In genomic region chr3:21563454-21563853, GRCm38 (mm10) we compare ENCODE assay signal across 10 mouse cellular contexts.
DNase-seq lines count a peak whose midpoint lies in the region; ATAC-seq and TF ChIP-seq lines count a peak whose summit lies in the region.
"Had no signal": no experiment of that assay in that cellular context is flagged by ENCODE, and none has a peak within 500 bp of the region (broad histone marks: within the 10 kb centered on the region; RNA-seq: fewer than 3 reads in every experiment).

No protein-coding gene starts in this region.

- H3K36me3 ChIP-seq in heart, embryonic 15.5 days, result no peaks in the 10 kb centered on the region
- no peaks in the 10 kb centered on the region for H3K36me3 ChIP-seq in heart, embryonic 11.5 days (ENCODE audit: control insufficient read depth, insufficient read depth, low read length)
- no peaks in the 10 kb centered on the region for H3K36me3 ChIP-seq in midbrain, embryonic 11.5 days (ENCODE audit: control insufficient read depth, insufficient read depth, low read length)
- H3K36me3 ChIP-seq in thymus, adult 2 months (ENCODE audit: control insufficient read depth, insufficient read depth, low read length), result no peaks in the 10 kb centered on the region
- H3K36me3 ChIP-seq: hindbrain, embryonic 13.5 days had no signal

- H3K4me1 ChIP-seq in heart, embryonic 15.5 days (replicated peaks), result peaks cover 21% of the 10 kb centered on the region
- H3K4me1 ChIP-seq in heart, embryonic 11.5 days (ENCODE audit: control insufficient read depth, insufficient read depth, low read length), result peaks cover 12% of the 10 kb centered on the region
- no peaks in the 10 kb centered on the region; the same call in none of the 2 replicates for H3K4me1 ChIP-seq in midbrain, embryonic 11.5 days (ENCODE audit: control insufficient read depth, insufficient read depth, low read length)
- H3K4me1 ChIP-seq in thymus, adult 2 months (replicated peaks; ENCODE audit: control insufficient read depth, insufficient read depth, low read length), result 0 out of 2 replicates have a peak, but pooled peaks cover 3% of the 10 kb centered on the region

- H3K9ac ChIP-seq in heart, embryonic 15.5 days, result no peak overlapping the region
- H3K9ac ChIP-seq in heart, embryonic 11.5 days (ENCODE audit: low read depth, low read length), result no peak overlapping the region
- H3K9ac ChIP-seq in midbrain, embryonic 11.5 days (ENCODE audit: low read length), result no peak overlapping the region
- H3K9ac ChIP-seq: hindbrain, embryonic 13.5 days; liver, postnatal 0 days had no signal

- no peak overlapping the region for H3K4me3 ChIP-seq in heart, embryonic 15.5 days
- H3K4me3 ChIP-seq in heart, embryonic 11.5 days (ENCODE audit: low read depth, low read length), result no peak overlapping the region
- no peak overlapping the region for H3K4me3 ChIP-seq in midbrain, embryonic 11.5 days (ENCODE audit: low read depth, low read length)
- H3K4me3 ChIP-seq in thymus, adult 2 months (ENCODE audit: control insufficient read depth, insufficient read depth, low read length), result no peak overlapping the region
- H3K4me3 ChIP-seq: hindbrain, embryonic 13.5 days had no signal

- no peak for ATAC-seq in heart, embryonic 15.5 days (replicated peaks; ENCODE audit: insufficient number of reproducible peaks, insufficient read depth, low FRiP score, low read depth)
- no peak for ATAC-seq in heart, embryonic 11.5 days (replicated peaks; ENCODE audit: insufficient number of reproducible peaks, low FRiP score, low TSS enrichment)
- no peak for ATAC-seq in midbrain, embryonic 11.5 days (ENCODE audit: low FRiP score)
- ATAC-seq: liver, postnatal 0 days had no signal

- peak overlapping the region; percentile 82; the same call in 1 of the 2 replicates for H3K27ac ChIP-seq in heart, embryonic 15.5 days
- no peak overlapping the region for H3K27ac ChIP-seq in heart, embryonic 11.5 days (ENCODE audit: low read depth, low read length)
- no peak overlapping the region for H3K27ac ChIP-seq in midbrain, embryonic 11.5 days (ENCODE audit: low read depth, low read length)
- H3K27ac ChIP-seq in thymus, adult 2 months (ENCODE audit: control insufficient read depth, insufficient read depth, low read length), result no peak overlapping the region

- no peak for TF ChIP-seq POLR2A in thymus, adult 2 months (IDR thresholded peaks at IDR 0.05; ENCODE audit: control insufficient read depth, extremely low read depth, insufficient read depth, low read length, poor library complexity)

- peak; percentile 76 for DNase-seq in adipocyte (ENCODE audit: low spot score)
- DNase-seq in kidney, adult 18-20 months, result peak; percentile 61
- peak; percentile 64 for DNase-seq in lung, postnatal 36 days
- no peak for DNase-seq in frontal cortex, postnatal 14 days (ENCODE audit: low spot score in 2 of 2)
- no peak for DNase-seq in midbrain, embryonic 11.5 days (ENCODE audit: low spot score, missing footprints)
- no peak for DNase-seq in thymus, adult 2 months
- DNase-seq: liver, postnatal 0 days had no signal

- H3K27me3 ChIP-seq in heart, embryonic 15.5 days, result no peaks in the 10 kb centered on the region
- no peaks in the 10 kb centered on the region for H3K27me3 ChIP-seq in heart, embryonic 11.5 days (ENCODE audit: control insufficient read depth, insufficient read depth, low read length)
- H3K27me3 ChIP-seq in midbrain, embryonic 11.5 days (ENCODE audit: control insufficient read depth, insufficient read depth, low read length), result no peaks in the 10 kb centered on the region
- H3K27me3 ChIP-seq in thymus, adult 2 months (ENCODE audit: control insufficient read depth, insufficient read depth, low read length), result no peaks in the 10 kb centered on the region
- H3K27me3 ChIP-seq: hindbrain, embryonic 13.5 days had no signal

- H3K9me3 ChIP-seq in heart, embryonic 15.5 days (replicated peaks), result no peaks in the 10 kb centered on the region
- no peaks in the 10 kb centered on the region for H3K9me3 ChIP-seq in heart, embryonic 11.5 days (replicated peaks; ENCODE audit: control insufficient read depth, low read length)
- no peaks in the 10 kb centered on the region for H3K9me3 ChIP-seq in midbrain, embryonic 11.5 days (ENCODE audit: control insufficient read depth, low read length)
- H3K9me3 ChIP-seq: hindbrain, embryonic 13.5 days had no signal

- TF ChIP-seq CTCF in thymus, adult 2 months (IDR thresholded peaks at IDR 0.05; ENCODE audit: borderline replicate concordance, control insufficient read depth, extremely low read depth, insufficient read depth, low read length, poor library complexity), result no peak

- 54% methylated on average over 3 of the region's 3 CpGs for WGBS in heart, embryonic 15.5 days
- 72% methylated on average over 3 of the region's 3 CpGs for WGBS in heart, embryonic 11.5 days (ENCODE audit: insufficient replicate concordance)
- 79% methylated on average over 3 of the region's 3 CpGs for WGBS in midbrain, embryonic 11.5 days
- WGBS in thymus, adult 2 months, result 92% methylated on average over 3 of the region's 3 CpGs

- H3K4me2 ChIP-seq in heart, embryonic 15.5 days, result no peak overlapping the region
- no peak overlapping the region for H3K4me2 ChIP-seq in heart, embryonic 11.5 days
- no peak overlapping the region for H3K4me2 ChIP-seq in midbrain, embryonic 11.5 days
- H3K4me2 ChIP-seq: hindbrain, embryonic 13.5 days had no signal

Comparison
In these comparisons a context has a peak if more than half of its experiments do, and no peak if none do; other contexts are left out.
1. DNase-seq: peak in adipocyte (single experiment), kidney, adult 18-20 months (single experiment) and lung, postnatal 36 days (single experiment); none in frontal cortex, postnatal 14 days (0 of 2), midbrain, embryonic 11.5 days (single experiment) and thymus, adult 2 months (single experiment).